Mouse (Mus musculus) ES-E14 (cell line): ENCODE data around the gene Ankrd6.

ENCODE experiments used
- HCFC1 ChIP-seq: IDR thresholded peaks from 2 replicates; pipeline ENCODE4 v1.6.1; 2012; ENCODE audit warnings: low read length, inconsistent platforms, borderline replicate concordance; ENCODE audit not compliant: insufficient read depth
- ZC3H11A ChIP-seq: IDR thresholded peaks from 2 replicates; pipeline ENCODE4 v1.6.1; 2012; ENCODE audit warnings: low read depth, mild to moderate bottlenecking, inconsistent platforms, low read length, borderline replicate concordance

DNA sequence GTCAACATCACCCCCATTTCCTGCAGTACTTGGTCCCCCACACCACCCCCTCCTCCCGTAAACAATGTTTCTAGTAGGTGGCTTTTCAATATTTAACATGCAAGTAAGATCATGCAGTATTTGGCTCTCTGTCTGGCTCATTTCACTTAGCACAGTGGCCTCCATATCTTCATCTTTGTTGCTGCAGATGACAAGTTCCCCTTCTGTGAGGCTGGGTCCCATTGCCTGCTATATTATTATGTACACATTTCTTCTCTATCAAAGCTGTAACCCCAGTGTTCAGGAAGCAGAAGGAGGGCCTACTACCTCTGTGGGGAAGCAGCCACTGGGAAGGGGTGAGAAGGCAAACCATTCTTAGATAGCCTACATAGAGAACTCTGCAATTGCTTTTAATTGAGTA, 40.6 kb downstream of the Ankrd6 start:
- TF ChIP-seq ZC3H11A (no peak), HCFC1 (no peak)
